Mouse (Mus musculus): ENCODE measurements at regions not wholly inside any gene's neighbourhood (a gene's known extent, or its start where the extent isn't known, plus 50 kb on each side); places are given as distances from the start of the nearest gene placed in this dataset.

DNA sequence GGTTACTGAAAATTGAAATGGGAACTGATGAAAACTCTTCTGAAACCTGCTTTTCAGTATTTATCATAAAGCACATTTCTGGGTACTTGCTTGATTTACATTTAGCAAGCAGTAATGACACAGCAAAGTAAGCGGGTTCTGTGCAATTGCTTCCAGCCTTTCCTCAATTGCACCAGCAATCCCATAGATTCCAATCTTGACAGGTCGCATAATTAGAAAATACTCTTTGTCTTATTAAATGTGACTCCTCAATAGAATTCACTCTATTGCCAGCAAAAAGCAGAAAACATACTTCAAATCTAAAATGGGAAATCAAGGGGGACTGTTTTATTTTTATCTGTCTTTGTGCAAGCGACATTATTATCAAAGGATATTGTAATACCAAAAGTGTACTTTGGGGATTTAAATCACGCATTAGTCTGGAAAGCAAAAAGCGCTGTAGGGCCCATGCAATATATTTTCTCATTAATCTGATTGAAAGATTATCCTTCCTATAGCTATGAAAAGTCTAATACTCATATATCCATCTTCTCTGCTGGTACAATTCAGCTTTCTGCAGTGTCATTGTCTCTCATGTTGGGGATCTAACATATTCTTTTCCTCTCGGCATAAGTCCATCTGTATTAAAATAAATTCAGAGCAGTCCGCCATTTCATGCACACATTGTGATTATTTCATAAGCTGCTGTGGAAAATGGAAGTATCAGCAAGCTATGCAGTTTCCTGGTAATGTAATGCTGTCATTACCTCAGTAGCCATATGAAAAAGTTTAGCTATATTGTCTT lies 1305.8 kb upstream of the Gm8797 start:
- peak overlapping the region; percentile 55 for H3K27ac ChIP-seq (ENCODE audit: low read depth, low read length)
- no peaks in the 10 kb centered on the region for H3K4me1 ChIP-seq (ENCODE audit: insufficient read depth, low read length)
- H3K9me3 ChIP-seq (ENCODE audit: low read length): no peaks in the 10 kb centered on the region
- no peak for TF ChIP-seq CTCF (IDR thresholded peaks at IDR 0.05)
- no peak overlapping the region for H3K9ac ChIP-seq (replicated peaks; ENCODE audit: low read length, poor library complexity, severe bottlenecking)
- H3K36me3 ChIP-seq (ENCODE audit: insufficient read depth, low read length): no peaks in the 10 kb centered on the region
- ATAC-seq (ENCODE audit: low FRiP score) (peak; percentile 49; the same call in 1 of the 2 replicates), DNase-seq (ENCODE audit: low spot score) (peak; percentile 5)
- WGBS: 51% methylated on average over 7 of the region's 7 CpGs
- H3K4me3 ChIP-seq (ENCODE audit: low read depth, low read length): no peak overlapping the region
- no peak overlapping the region for H3K4me2 ChIP-seq (ENCODE audit: low read depth, low read length, poor library complexity, severe bottlenecking)
- H3K27me3 ChIP-seq (ENCODE audit: insufficient read depth, low read length): no peaks in the 10 kb centered on the region

DNA sequence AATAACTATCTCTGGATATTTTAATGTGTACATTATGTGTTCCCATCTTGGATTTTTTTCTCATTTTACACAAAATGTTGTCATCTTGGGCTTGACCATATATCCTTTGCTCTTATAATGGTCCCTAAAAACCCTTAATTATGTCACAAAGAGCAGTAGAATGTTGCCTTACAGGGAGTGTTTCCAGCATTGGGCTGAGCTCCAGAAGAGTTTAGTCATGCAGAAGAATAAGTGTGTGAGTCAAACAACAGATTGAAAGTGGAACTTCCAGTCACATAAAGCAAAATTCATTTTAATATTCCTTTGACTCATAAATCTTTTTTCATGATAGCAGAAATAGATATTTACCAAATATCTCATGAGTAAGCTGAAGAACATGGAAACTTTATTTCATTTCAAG lies 1282.6 kb upstream of the Gm8797 start:
- no peak for ATAC-seq (ENCODE audit: low FRiP score)
- Histone ChIP-seq H3K4me1 (ENCODE audit: insufficient read depth, low read length) (no peaks in the 10 kb centered on the region), H3K9me3 (ENCODE audit: low read length) (no peaks in the 10 kb centered on the region), H3K9ac (replicated peaks; ENCODE audit: low read length, poor library complexity, severe bottlenecking) (no peak overlapping the region), H3K4me2 (ENCODE audit: low read depth, low read length, poor library complexity, severe bottlenecking) (no peak overlapping the region), H3K27me3 (ENCODE audit: insufficient read depth, low read length) (no peaks in the 10 kb centered on the region), H3K27ac (ENCODE audit: low read depth, low read length) (no peak overlapping the region), H3K36me3 (ENCODE audit: insufficient read depth, low read length) (no peaks in the 10 kb centered on the region), H3K4me3 (ENCODE audit: low read depth, low read length) (no peak overlapping the region)
- no peak for TF ChIP-seq CTCF (IDR thresholded peaks at IDR 0.05)
- no peak for DNase-seq (ENCODE audit: low spot score)

Measured in midbrain, postnatal 0 days (tissue).